Mouse (Mus musculus): ENCODE data around the gene Zfp367.

Zfp367 gene

DNA sequence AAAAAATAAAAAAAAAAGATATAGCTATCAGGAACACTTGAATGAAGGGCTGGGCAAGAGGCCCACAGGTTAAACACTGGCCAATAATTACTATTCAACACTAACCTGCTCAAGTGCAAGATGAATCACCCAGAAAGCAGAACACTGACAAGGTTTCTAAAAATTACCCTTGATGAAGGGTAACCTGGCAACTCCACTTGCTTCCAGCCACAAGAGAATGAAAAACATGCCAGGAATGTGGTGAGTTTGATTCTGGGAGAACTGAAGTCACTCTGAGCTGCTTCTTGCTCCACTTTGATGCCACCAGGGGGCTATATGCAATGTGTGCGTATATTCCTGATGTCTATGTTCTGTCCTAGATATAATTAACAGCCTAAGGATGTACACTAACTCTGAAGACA, 2.2 kb upstream of the Zfp367 start:
- peak; percentile 74 for DNase-seq (ENCODE audit: extremely low read depth, insufficient read length, low spot score)

GRCm38 (mm10) chr13:64154651-64155050, 1.6 kb upstream of the Zfp367 start:
- peak; percentile 34 for DNase-seq (ENCODE audit: extremely low read depth, insufficient read length, low spot score)

- DNase-seq (ENCODE audit: extremely low read depth, insufficient read length, low spot score), result peak; percentile 84
Measured at GRCm38 (mm10) chr13:64153751-64154267, 807 bp upstream of the Zfp367 start.

- DNase-seq (ENCODE audit: extremely low read depth, insufficient read length, low spot score), result no peak
Measured at GRCm38 (mm10) chr13:64152671-64153082, 325 bp downstream of the Zfp367 start.

GRCm38 (mm10) chr13:64152241-64152669, 747 bp downstream of the Zfp367 start:
- DNase-seq (ENCODE audit: extremely low read depth, insufficient read length, low spot score), result peak; percentile 83

DNA sequence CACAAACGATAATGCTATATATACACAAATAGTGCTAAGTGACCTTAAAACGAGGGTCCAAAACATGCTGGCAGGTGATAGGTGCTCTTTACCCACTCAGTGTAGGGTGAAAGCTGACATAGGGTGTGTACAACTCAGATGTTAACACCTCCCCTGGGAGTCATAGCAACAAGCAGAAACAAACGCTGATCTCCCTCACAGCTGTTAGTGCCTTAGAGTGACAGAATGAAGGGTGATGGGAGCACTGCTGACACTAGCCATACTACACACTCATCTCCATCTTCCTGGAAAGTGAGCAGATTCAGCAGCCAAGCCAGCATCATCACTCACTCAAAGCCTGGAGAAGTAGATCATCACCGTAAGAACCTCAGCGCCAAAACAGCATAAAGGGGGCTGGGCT, 2.9 kb downstream of the Zfp367 start:
- no peak for DNase-seq (ENCODE audit: extremely low read depth, insufficient read length, low spot score)

DNA sequence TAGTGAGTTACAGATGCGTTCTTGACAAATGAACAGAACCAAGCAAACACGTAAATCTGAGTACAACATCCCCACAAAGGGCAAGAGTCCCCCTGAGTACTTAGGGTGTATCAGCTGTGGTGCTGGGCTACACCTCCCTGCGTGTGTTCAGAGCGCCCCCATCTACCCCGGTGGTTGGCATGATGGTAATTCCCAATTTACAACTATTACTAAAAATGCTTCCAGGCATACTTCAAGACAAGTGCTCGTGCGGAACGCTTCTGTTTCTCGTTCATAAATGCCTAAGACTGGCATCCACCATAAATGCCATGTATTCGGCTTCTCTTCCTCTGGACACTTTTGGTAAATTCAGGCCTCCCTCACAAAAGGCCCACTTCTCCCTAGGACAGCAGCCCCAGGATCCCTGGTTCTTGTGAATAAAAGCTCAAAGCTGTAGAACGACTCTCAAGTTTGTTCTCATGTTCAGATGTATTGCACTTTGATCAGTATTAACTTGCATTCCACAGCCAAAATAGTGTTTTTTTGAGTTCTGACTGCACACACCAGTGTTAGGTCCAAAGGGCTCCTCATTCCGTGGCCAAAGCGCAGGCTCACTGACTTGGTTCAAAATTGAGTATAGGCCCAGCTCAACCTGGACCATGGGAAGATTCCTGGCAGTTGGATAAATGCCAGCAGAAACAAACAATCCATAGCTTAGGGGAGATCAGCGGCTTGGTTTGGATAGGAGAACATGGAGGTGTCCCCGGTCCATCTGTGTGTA, 23.2 kb downstream of the Zfp367 start:
- DNase-seq (ENCODE audit: extremely low read depth, insufficient read length, low spot score), result no peak

DNA sequence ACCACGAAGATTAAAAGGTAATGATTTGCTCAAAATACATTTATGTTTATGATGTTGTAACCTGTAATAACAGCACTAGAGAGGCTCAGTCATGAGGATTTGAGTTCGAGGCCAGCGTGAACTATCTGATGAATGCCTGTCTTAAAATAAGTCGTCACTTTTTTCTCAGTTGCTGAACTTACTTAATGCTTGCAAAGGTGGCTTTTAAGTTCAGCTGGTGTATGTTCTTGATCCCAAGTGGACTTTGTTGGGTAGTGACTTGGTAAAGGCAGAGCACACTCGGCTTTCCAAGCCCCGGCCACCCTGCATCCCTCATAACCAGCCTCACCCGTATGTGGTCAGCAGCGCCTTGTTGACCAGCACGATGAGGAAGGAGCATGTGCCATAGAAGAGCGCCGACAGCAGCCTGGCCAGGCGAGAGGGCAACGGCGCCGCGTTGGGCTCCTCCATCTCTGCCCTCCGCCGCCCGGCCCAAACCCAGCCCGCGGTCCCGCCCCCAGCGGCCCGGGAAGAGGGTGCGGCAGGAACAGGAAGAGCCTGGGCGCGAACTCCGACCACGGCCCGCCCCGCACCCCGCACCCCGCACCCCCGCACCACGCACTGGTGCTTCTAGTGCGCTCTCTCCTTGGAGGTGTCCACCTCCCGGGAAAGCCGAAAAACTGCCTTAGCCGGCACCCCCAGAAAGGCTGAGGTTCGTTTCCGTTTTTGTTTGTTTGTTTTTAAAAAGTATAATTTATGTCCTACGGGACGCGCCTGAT, 24.0 kb downstream of the Zfp367 start, which contains the start of gene Slc35d2:
Slc35d2 (minus strand) TSS at position 511 of the 758 bp plus-strand sequence.
- peak; percentile 74 for DNase-seq (ENCODE audit: extremely low read depth, insufficient read length, low spot score)

- no peak for DNase-seq (ENCODE audit: extremely low read depth, insufficient read length, low spot score)
Measured at GRCm38 (mm10) chr13:64126316-64126715, 26.7 kb downstream of the Zfp367 start.

GRCm38 (mm10) chr13:64124886-64125285, 28.1 kb downstream of the Zfp367 start:
- DNase-seq (ENCODE audit: extremely low read depth, insufficient read length, low spot score), result no peak

DNA sequence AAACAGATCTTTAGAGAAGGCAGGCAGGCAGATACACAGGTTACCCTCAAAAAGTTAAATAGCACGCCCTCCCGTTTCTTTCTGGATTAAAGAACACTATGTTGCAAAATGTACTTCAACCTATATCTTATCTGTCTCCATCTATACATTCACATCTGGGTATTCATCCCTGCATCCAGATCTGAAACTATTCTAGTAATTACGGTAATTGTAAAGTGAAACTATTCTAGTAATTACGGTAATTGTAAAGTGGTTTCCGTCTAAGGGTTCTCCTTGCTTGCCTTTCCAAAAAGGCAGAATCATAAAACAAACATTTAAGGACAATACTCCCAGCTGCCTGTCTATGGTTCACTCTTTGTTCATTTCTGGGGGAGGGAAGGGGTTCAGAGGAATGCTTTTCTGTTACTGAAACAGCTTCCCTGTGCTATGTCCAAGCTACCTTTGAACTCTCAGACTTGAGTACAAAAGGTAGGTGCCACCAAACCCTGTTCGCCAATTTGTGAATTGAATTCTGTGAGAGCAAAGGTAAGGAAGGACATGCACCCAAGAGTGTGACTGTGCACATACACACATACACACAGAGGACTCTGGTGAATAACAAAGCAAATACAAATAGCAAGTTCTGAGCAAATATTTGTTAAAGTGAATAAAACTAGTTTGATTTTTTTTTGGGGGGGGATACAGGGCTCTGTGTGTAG, 29.4 kb downstream of the Zfp367 start:
- DNase-seq (ENCODE audit: extremely low read depth, insufficient read length, low spot score), result no peak

GRCm38 (mm10) chr13:64120760-64121159, 32.2 kb downstream of the Zfp367 start:
- no peak for DNase-seq (ENCODE audit: extremely low read depth, insufficient read length, low spot score)

GRCm38 (mm10) chr13:64117442-64117841, 35.6 kb downstream of the Zfp367 start:
- no peak for DNase-seq (ENCODE audit: extremely low read depth, insufficient read length, low spot score)

GRCm38 (mm10) chr13:64110421-64110820, 42.6 kb downstream of the Zfp367 start:
- DNase-seq (ENCODE audit: extremely low read depth, insufficient read length, low spot score), result no peak

DNA sequence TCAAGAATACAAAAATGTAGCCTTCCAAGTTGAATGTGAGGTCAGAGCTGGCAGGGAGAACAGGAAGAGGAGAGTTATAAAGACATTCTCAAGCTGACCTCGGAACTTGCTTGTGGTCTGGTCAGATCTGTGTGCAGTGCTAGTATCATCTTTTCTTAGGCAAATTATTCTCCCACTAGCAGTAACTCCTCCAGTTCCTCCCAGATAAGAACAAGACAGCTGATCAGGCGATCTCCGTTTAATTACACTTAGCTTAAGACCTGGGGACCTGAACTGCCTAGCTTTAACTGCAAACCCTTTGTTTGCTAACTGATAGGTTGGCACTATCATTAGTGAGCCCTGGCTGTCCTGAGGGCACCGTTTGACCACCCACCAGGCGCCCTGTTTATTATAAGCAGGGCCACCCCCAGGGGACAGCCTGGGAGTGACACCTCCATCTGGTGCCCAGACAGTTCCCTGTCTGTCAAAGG, 44.6 kb downstream of the Zfp367 start:
- DNase-seq (ENCODE audit: extremely low read depth, insufficient read length, low spot score), result no peak

DNA sequence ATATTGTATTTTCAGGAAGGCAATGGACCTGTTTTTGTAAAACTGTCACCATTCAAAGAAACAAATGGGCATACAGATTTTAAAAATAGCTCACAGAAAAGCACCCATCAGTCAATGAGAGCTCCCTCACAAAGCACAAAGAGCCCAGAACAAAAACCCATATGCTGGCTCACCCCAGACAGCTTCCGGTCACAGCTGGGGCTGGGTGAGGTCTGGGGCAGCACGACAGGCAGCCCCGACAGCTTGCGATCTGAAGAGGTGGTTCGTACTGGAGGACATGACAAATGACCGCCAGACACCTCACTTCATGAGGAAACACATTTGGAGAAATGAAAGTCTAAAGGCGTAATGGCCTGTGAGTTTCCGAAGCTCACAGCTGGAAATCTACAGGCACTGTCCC, 45.5 kb downstream of the Zfp367 start:
- no peak for DNase-seq (ENCODE audit: extremely low read depth, insufficient read length, low spot score)

DNA sequence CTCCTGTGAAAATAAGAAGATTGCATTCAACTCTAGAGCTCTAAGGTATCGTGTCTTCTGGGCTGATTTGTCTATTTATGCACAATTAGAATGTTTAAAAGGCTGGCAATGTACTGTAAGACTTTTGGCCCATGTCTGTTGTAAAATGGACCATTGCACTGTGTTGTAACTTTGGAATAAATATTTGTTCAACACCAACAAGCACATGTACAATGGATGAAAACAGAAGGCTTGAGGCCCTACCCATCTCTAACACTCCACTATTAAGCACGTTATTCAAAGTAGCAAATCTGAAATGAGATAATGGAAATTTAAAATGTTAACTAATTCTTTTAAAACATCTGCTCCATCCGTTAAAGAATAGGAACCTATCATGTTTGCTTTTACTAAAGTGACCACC, 45.9 kb downstream of the Zfp367 start:
- DNase-seq (ENCODE audit: extremely low read depth, insufficient read length, low spot score), result no peak

DNA sequence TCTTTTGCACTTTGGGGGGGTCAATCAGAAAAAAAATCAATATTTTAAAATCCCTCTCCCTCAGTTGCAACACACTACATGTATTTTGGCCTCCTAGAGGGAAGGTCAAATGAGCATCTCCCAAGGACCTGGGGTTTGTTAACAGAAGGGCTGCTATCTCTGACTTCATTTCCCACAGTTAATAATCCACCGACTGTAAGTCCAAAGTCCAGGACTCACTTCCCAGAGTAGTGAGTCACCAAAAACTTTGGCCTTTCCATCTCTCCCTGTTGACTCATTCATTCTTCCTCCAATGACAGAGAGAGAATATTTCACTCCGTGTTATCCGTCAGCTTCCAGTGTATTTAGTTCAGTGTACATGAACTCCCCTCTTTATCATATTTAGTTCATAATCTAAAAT, 47.3 kb downstream of the Zfp367 start:
- DNase-seq (ENCODE audit: extremely low read depth, insufficient read length, low spot score), result peak; percentile 24

DNA sequence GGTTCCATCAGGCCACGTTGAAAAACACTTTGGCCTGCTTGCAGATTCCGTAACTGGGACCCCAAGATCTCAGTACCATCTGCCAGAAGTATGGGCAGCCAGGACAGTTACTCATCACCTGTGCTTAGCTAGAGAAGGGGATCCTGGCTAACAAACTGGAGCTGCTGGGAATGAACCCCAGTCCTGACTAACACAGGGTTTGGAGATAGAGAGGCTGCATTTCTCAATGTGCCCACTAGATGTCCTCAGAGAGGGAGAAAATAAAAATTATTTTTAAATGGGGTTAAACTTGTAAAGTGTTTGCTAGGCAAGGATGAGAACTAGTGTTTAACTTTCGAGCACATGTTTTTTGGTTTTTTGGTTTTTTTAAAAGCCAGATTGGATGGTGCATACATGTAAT, 52.8 kb downstream of the Zfp367 start:
- DNase-seq (ENCODE audit: extremely low read depth, insufficient read length, low spot score), result no peak

GRCm38 (mm10) chr13:64098992-64099391, 54.0 kb downstream of the Zfp367 start:
- DNase-seq (ENCODE audit: extremely low read depth, insufficient read length, low spot score), result no peak

DNA sequence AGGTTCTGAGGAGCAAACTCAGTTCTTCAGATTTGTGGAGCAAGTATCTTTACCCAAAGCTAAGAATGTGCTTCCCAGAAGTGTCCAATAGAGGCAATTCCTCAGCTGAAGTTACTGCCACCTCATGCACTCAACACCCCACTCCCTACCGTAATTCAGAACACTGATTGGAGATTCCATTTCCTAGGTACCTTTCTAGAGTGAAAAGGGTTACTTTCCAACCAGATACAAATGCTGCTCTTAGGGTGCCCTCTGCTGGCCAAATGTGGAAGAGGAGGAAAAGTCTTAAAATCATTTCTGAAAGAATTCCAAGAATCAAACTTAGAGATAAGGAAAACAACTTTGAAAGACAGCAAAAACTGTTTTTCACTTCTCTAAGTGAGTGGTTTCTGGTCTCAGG, 59.7 kb downstream of the Zfp367 start:
- no peak for DNase-seq (ENCODE audit: extremely low read depth, insufficient read length, low spot score)

All from 3134 (cell line).